Mouse (Mus musculus): ENCODE results near the gene Rmnd5a. TPM values are rescaled to one million over a fixed set of nuclear protein-coding genes. Genes with fewer than 3 reads are reported as not detected.
"Not testable (repeated sequence)": the region's sequence is repeated elsewhere in the genome, so short reads cannot be mapped to it uniquely, and the experiment has no call there.

Gene Rmnd5a
- polyA plus RNA-seq, 1 experiment from 2014 or later = 11.2 TPM

DNA sequence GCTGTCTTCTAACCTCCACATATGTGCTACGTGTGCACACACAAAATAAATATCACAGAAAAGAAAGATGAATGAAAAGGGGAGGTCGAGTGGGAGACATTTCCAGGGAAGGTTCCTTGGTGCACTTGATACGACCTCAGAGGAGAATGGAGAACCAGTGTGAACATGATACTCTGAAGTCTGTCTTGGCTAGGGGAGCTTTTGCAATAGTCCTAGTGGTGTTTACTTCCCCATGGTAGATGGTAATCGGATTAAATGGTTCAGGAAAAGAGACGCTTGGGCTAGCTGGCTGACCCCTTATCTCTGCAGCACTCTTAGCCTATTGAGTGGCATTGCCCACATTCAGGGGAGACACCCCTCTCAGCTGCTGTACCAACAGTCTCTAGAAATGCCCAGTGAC, 36.3 kb upstream of the Rmnd5a start:
- Histone ChIP-seq H3K9me3 (ENCODE audit: control insufficient read depth, low read length) (no peaks in the 10 kb centered on the region), H3K36me3 (ENCODE audit: control insufficient read depth, insufficient read depth, low read length) (no peaks in the 10 kb centered on the region), H3K27me3 (ENCODE audit: control insufficient read depth, insufficient read depth, low read length) (no peaks in the 10 kb centered on the region), H3K9ac (ENCODE audit: low read depth, low read length) (no peak overlapping the region), H3K4me2 (replicated peaks; ENCODE audit: low read depth, low read length) (no peak overlapping the region), H3K27ac (ENCODE audit: low read depth, low read length) (no peak overlapping the region), H3K4me3 (ENCODE audit: low read length) (no peak overlapping the region), H3K4me1 (ENCODE audit: control insufficient read depth, insufficient read depth, low read length) (no peaks in the 10 kb centered on the region)
- WGBS = 70% methylated on average over 5 of the region's 5 CpGs
- no peak for ATAC-seq (ENCODE audit: low FRiP score, low TSS enrichment)

DNA sequence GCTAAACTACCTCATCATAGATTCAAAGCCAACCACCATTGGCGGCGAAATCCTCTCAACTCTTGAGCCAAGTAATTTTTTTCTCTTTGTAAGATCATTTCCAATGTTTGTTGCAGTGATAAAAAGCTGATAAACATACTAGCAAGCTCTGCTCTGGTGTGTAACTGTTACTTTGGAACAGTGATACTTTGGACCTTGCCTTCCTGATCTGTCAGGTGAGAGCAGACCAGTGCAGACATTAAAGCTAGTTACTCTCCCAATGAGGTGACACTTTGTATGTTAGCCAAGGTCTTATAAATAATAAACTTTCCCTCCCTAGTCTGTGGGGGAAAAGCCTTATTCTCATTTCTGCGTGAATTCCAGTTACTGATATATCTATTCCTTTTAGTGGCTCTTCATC, 35.2 kb upstream of the Rmnd5a start:
- H3K4me1 ChIP-seq (ENCODE audit: control insufficient read depth, insufficient read depth, low read length) = no peaks in the 10 kb centered on the region
- no peak overlapping the region for H3K4me3 ChIP-seq (ENCODE audit: low read length)
- ATAC-seq (ENCODE audit: low FRiP score, low TSS enrichment) = no peak
- H3K36me3 ChIP-seq (ENCODE audit: control insufficient read depth, insufficient read depth, low read length) = no peaks in the 10 kb centered on the region
- H3K27ac ChIP-seq (ENCODE audit: low read depth, low read length) = no peak overlapping the region
- no peaks in the 10 kb centered on the region for H3K27me3 ChIP-seq (ENCODE audit: control insufficient read depth, insufficient read depth, low read length)
- no peaks in the 10 kb centered on the region for H3K9me3 ChIP-seq (ENCODE audit: control insufficient read depth, low read length)
- WGBS = 74% methylated on average over 3 of the region's 3 CpGs
- H3K9ac ChIP-seq (ENCODE audit: low read depth, low read length) = no peak overlapping the region
- H3K4me2 ChIP-seq (replicated peaks; ENCODE audit: low read depth, low read length) = no peak overlapping the region

DNA sequence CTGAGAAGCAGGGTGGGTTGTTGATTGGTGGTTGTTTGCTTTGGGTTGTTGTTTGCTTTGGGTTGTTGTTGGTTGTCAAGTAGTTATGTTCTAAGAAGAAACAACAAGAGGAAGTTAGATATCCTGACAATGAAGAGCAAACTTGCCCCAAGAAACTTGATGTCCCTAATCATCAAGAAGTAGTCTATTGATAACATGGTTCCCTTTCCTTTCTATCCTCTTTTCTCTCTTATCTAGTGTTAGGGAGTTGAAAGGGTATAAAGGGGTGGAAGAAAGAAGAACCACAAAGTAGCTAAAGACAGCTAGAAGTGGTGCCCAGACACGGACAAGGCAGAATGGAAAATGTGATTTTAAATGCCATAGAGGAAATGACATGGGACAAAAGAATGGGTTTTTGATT, 32.3 kb upstream of the Rmnd5a start:
- 87% methylated on average over 1 of the region's 1 CpGs for WGBS
- no peak overlapping the region for H3K9ac ChIP-seq (ENCODE audit: low read depth, low read length)
- H3K27ac ChIP-seq (ENCODE audit: low read depth, low read length) = no peak overlapping the region
- H3K9me3 ChIP-seq (ENCODE audit: control insufficient read depth, low read length) = no peaks in the 10 kb centered on the region
- no peaks in the 10 kb centered on the region for H3K27me3 ChIP-seq (ENCODE audit: control insufficient read depth, insufficient read depth, low read length)
- no peak for ATAC-seq (ENCODE audit: low FRiP score, low TSS enrichment)
- no peaks in the 10 kb centered on the region for H3K36me3 ChIP-seq (ENCODE audit: control insufficient read depth, insufficient read depth, low read length)
- H3K4me3 ChIP-seq (ENCODE audit: low read length) = no peak overlapping the region
- no peaks in the 10 kb centered on the region for H3K4me1 ChIP-seq (ENCODE audit: control insufficient read depth, insufficient read depth, low read length)
- H3K4me2 ChIP-seq (replicated peaks; ENCODE audit: low read depth, low read length) = no peak overlapping the region

DNA sequence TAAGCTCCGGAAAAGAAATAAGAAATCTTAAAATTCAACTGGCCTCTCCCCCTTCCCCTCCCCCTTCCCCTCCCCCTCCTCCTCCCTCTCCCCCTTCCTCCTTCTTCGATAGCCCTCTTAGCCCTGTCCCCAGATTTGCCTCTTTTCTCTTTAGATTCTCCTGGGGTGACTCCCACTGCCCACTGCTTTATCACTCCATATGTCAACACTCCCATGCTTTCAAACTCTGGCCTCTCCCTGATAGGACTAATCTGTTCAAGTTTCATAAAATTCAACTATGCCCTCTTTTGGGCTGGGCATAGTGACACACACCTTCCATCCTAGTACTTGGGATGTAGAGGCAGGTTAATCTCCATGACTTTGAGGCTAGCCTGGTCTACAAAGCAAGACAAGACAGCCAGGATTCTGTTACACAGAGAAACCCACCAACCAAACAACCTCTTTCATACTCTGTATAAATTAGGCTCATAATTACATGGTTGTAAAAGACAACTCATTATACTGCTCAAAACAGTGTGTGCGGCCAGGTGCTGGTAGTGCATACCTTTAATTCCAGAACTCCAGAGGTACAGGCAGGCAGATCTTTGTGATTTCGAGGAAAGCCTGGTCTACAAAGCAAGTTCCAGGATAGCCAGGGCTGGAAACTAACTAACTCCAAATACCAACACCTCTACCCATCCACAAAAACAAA, 31.5 kb upstream of the Rmnd5a start:
- WGBS = 86% methylated on average over 4 of the region's 4 CpGs
- ATAC-seq (ENCODE audit: low FRiP score, low TSS enrichment) = no peak
- no peak overlapping the region for H3K4me3 ChIP-seq (ENCODE audit: low read length)

DNA sequence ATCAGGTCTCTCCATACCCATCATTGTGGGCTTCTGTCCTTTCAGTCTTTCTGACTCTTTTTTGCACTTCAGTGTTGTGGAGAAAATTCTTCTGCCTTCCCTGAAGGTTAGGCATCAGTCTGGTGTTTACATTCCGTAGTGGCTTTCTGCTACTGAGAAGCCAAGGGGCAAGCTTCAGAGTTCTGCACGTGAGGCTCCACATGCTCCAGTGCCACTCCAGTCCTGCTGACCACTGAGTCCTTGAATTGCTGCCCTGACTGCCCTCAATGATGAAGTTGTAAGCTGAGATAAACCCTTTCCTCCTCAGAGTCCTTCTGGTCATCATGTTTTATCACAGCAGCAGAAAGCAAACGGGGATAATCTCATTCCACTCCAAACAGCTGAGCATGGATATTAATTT, 28.9 kb upstream of the Rmnd5a start:
- no peak for ATAC-seq (ENCODE audit: low FRiP score, low TSS enrichment)
- Histone ChIP-seq H3K27me3 (ENCODE audit: control insufficient read depth, insufficient read depth, low read length) (no peaks in the 10 kb centered on the region), H3K27ac (ENCODE audit: low read depth, low read length) (no peak overlapping the region), H3K9me3 (ENCODE audit: control insufficient read depth, low read length) (no peaks in the 10 kb centered on the region), H3K4me2 (replicated peaks; ENCODE audit: low read depth, low read length) (no peak overlapping the region), H3K36me3 (ENCODE audit: control insufficient read depth, insufficient read depth, low read length) (no peaks in the 10 kb centered on the region), H3K9ac (ENCODE audit: low read depth, low read length) (no peak overlapping the region), H3K4me1 (ENCODE audit: control insufficient read depth, insufficient read depth, low read length) (no peaks in the 10 kb centered on the region), H3K4me3 (ENCODE audit: low read length) (no peak overlapping the region)
- WGBS = 57% methylated on average over 3 of the region's 3 CpGs

More for the DNA sequence above, 31.5 kb upstream of the Rmnd5a start:
- Histone ChIP-seq H3K4me1 (ENCODE audit: control insufficient read depth, insufficient read depth, low read length) (no peaks in the 10 kb centered on the region), H3K9ac (ENCODE audit: low read depth, low read length) (no peak overlapping the region), H3K36me3 (ENCODE audit: control insufficient read depth, insufficient read depth, low read length) (no peaks in the 10 kb centered on the region), H3K27me3 (ENCODE audit: control insufficient read depth, insufficient read depth, low read length) (no peaks in the 10 kb centered on the region), H3K9me3 (ENCODE audit: control insufficient read depth, low read length) (no peaks in the 10 kb centered on the region), H3K27ac (ENCODE audit: low read depth, low read length) (no peak overlapping the region), H3K4me2 (replicated peaks; ENCODE audit: low read depth, low read length) (no peak overlapping the region)

DNA sequence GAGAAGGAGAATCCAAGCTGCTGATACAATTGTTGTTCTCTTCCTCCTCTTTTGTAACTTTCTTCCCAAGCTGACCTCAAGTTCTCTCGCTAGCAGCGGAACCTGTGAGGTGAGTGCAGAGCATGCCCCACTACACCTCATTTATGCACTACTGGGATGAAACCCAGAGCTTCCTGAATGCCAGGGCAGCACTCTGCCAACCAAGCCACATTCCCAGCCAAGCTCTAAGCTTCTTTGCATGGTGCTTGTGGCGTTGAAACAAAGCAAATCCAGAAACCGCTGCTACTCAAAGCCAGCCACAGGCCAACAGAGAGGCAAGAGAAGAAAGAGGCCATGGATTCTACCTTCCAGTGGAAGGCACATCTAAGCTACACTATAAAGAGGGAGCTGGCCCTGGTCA, 27.3 kb upstream of the Rmnd5a start:
- H3K9ac ChIP-seq (ENCODE audit: low read depth, low read length) = no peak overlapping the region
- H3K4me3 ChIP-seq (ENCODE audit: low read length) = no peak overlapping the region
- H3K4me1 ChIP-seq (ENCODE audit: control insufficient read depth, insufficient read depth, low read length) = no peaks in the 10 kb centered on the region
- no peaks in the 10 kb centered on the region for H3K9me3 ChIP-seq (ENCODE audit: control insufficient read depth, low read length)
- H3K27ac ChIP-seq (ENCODE audit: low read depth, low read length) = no peak overlapping the region
- no peaks in the 10 kb centered on the region for H3K27me3 ChIP-seq (ENCODE audit: control insufficient read depth, insufficient read depth, low read length)
- H3K4me2 ChIP-seq (replicated peaks; ENCODE audit: low read depth, low read length) = no peak overlapping the region
- H3K36me3 ChIP-seq (ENCODE audit: control insufficient read depth, insufficient read depth, low read length) = no peaks in the 10 kb centered on the region
- no peak for ATAC-seq (ENCODE audit: low FRiP score, low TSS enrichment)
- 87% methylated on average over 4 of the region's 4 CpGs for WGBS

DNA sequence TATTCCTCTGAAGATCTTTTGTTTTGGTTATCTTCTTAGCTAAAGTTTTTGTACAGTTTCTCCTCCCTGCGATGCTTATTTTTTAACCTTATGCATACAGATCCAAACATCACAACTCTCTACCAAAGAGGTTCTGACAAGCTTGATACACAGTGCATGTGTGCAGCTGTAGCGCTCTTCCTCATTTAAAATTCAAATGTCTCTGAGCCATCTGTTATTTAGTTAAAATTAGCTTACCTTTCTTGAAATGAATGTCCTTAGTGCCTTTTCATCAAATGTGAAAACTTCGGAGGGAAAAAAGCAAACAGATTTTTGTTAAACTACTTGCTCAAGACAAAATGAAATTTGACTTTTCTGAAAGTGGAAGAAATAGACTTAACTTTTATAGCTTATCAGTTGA, 24.7 kb upstream of the Rmnd5a start:
- 93% methylated on average over 3 of the region's 3 CpGs for WGBS
- ATAC-seq (ENCODE audit: low FRiP score, low TSS enrichment) = no peak
- Histone ChIP-seq H3K4me2 (replicated peaks; ENCODE audit: low read depth, low read length) (no peak overlapping the region), H3K27me3 (ENCODE audit: control insufficient read depth, insufficient read depth, low read length) (no peaks in the 10 kb centered on the region), H3K9me3 (ENCODE audit: control insufficient read depth, low read length) (no peaks in the 10 kb centered on the region), H3K27ac (ENCODE audit: low read depth, low read length) (no peak overlapping the region), H3K4me1 (ENCODE audit: control insufficient read depth, insufficient read depth, low read length) (no peaks in the 10 kb centered on the region), H3K36me3 (ENCODE audit: control insufficient read depth, insufficient read depth, low read length) (no peaks in the 10 kb centered on the region), H3K4me3 (ENCODE audit: low read length) (no peak overlapping the region), H3K9ac (ENCODE audit: low read depth, low read length) (no peak overlapping the region)

DNA sequence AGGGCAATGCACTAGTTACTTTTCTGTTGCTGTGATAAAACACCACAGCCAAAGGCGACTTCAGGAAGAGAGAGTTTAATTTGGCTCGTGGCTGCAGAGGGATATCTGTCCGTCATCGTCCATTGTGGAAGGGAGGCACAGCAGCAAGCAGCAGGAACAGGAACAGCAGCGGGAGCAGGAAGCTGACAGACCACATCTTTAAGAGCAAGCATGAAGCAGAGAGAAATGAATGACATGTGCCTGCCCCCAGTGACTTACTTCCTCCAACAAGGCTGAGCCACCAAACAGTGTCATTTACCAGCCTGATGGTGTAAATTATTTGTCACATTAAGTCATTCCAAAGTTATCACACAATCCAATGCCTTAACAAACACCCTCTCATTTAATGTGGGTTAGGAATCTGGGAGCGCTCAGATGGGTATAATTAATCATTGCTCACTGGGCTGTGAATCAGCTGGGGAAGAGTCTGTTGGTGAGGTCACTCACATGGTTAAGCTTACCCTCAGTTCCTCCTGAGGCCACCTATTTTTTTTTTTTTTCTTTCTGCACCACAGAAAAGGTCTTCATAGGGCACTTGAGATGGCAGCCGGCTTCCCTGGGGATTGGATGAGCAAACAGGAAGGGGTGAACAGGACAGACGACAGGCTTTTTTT, 17.6 kb upstream of the Rmnd5a start:
- Histone ChIP-seq H3K9me3 (ENCODE audit: control insufficient read depth, low read length) (no peaks in the 10 kb centered on the region), H3K27ac (ENCODE audit: low read depth, low read length) (no peak overlapping the region), H3K36me3 (ENCODE audit: control insufficient read depth, insufficient read depth, low read length) (no peaks in the 10 kb centered on the region), H3K4me3 (ENCODE audit: low read length) (no peak overlapping the region), H3K9ac (ENCODE audit: low read depth, low read length) (no peak overlapping the region), H3K27me3 (ENCODE audit: control insufficient read depth, insufficient read depth, low read length) (no peaks in the 10 kb centered on the region), H3K4me2 (replicated peaks; ENCODE audit: low read depth, low read length) (no peak overlapping the region), H3K4me1 (ENCODE audit: control insufficient read depth, insufficient read depth, low read length) (no peaks in the 10 kb centered on the region)
- 66% methylated on average over 8 of the region's 8 CpGs for WGBS
- no peak for ATAC-seq (ENCODE audit: low FRiP score, low TSS enrichment)

DNA sequence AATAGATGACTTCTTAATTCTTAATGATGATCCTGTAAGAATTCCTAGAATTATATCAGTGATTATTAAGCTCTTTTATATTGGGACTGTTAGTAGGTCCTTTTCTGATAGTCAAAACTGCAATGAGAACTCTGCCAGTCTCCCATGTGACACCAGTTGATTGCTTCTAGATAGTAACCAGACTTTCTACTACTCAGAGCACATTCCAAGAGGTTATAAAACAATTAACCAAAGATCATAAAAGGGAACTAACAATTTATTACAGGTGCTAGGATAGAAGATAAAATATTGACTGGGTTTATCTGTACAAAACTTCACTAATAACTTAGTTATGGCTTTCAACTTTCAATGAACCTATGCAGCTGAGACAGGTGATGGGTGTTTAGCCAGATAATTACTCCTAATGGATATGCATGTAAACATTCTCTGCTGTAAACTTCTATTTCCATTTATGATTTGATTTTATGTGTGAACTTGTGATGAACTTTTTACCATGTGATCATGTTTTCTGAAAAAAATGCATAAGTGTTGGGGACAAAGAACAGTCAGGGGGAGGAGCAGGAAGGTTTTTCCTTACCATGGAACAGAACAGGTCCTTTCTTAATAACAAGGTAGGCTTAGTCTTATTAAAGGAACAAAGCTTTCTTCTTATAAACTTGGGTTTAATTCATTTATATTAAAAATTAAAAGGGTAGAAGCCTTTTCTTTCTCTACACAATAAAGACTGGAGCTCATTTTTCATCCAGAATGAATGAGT, 13.7 kb upstream of the Rmnd5a start:
- not testable (repeated sequence) for ATAC-seq (ENCODE audit: low FRiP score, low TSS enrichment); H3K9ac ChIP-seq (ENCODE audit: low read depth, low read length); H3K4me1 ChIP-seq (ENCODE audit: control insufficient read depth, insufficient read depth, low read length); H3K27ac ChIP-seq (ENCODE audit: low read depth, low read length); H3K27me3 ChIP-seq (ENCODE audit: control insufficient read depth, insufficient read depth, low read length); H3K4me3 ChIP-seq (ENCODE audit: low read length); H3K9me3 ChIP-seq (ENCODE audit: control insufficient read depth, low read length); H3K36me3 ChIP-seq (ENCODE audit: control insufficient read depth, insufficient read depth, low read length); H3K4me2 ChIP-seq (replicated peaks; ENCODE audit: low read depth, low read length)

Data from kidney, embryonic 14.5 days (tissue).